Mouse (Mus musculus): ENCODE results near the gene Fsip1. TPM values are rescaled to one million over a fixed set of nuclear protein-coding genes. Genes with fewer than 3 reads are reported as not detected.
A peak's percentile ranks its signal among the peaks of the same experiment; 100 is the strongest.

Fsip1 gene
- total RNA-seq, 2 experiments from 2014 or later = 0.07 TPM; not detected in 1

DNA sequence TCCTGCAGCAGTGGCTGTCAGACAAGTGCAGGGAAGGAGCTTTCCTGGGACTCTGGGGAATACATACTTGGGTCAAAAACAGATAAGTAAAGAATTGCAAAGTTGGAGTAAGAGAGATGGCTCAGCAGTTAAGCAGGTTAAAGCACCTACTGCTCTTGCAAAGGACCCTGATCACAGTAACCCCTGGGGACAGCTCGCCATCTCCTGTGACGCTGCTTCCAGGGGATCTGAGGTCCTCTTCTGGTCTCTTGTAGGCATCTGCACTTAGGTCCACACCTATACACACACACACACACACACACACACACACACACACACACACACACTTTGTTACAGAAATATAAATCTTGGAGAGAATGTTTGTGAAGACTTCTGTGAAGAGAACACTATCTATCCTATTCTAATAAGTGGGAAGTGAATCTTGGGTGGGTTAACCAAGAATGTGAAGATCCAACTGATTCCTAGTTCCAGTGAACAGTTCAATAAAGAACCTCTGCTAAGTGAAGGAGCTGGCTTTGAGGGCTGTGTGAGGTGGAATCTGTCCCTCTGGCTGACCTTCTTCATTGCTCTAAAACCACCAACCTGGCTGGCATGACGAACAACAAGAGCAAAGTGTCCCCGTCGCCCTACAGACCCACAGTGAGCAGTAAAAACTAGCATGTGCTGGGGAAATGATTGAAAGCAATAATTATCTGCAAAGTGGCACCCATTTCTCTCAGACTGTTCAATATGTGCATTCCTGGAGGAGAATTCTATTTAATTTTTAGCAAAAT lies 129.1 kb downstream of the Fsip1 start:
- no peak for ATAC-seq (ENCODE audit: poor library complexity, severe bottlenecking)

DNA sequence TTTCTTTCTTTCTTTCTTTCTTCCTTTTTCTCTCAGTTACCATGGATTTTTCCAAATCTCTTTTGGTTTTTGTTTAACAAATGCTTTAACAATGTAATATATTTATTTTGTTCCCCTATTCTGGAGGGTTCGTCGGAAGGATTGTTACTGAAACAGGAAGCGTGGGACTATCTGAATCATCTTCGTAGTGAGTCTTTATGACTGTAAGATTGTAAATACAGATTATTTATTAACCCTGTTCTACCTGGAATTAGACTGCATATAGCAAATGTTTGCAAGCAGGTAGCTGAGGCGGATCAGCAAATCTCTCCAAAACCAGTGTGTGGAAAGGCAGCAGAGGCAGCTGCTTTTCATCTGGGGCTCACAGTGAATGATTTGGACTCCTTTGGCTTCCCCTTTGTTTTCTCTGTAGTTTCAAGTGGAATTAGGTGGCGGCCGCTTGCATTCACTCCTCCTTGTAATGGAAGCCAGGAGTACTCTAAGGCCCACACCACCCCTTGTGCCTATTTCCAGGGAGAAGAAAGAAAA lies 130.8 kb downstream of the Fsip1 start:
- ATAC-seq (ENCODE audit: poor library complexity, severe bottlenecking) = no peak

DNA sequence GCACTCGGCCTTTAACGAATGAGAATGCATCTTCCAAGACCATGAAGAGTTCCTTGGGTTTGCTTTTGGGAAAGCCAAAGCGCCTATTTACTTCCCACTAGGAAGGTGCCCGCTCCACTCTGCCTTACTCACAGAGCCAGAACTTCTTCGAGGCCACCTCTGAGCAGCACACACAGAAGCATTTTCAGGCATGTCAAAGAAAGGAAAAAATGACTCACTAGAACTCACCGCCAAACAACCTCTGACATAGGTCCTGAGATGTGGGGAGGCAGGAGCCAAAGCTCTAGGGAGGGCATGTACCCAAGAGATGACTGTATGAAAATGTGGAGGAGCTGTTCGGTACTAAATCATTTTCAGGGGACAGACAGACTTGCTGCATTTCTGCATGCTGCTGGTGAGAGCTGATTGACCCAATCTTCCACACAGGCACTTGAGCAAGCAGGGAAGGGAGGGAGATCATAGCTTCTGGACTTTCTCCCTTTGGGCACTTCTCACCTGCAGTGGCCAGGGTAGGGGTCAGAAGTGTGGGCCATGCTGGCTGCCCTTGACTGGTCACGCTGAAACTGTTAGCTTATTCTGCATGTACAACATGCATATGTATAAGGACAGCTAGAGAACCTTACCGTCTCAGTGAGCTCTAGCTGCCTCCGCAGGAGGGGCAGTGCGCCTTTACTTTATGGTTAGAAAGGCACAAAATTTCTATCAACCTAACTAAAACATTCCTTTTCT lies 131.4 kb downstream of the Fsip1 start:
- ATAC-seq (ENCODE audit: poor library complexity, severe bottlenecking) = no peak

DNA sequence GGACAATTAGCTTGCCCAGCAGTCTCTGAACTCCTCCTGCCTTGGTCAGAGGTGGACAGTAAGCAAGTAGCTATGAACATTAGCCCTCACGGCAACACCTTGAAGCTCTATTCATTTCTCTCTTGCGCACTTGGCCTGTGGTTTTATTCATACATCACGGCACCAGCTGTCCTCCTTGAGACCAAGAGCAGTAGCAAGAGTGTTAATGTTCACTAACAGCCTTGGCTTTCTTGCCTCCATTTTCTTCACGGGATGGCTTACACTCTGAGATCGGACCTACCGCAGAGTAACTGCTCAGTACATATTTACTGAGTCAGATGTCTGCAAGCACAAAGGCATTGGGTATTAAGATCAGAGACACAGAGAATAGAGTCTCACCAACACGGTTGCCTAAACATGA lies 132.3 kb downstream of the Fsip1 start:
- ATAC-seq (ENCODE audit: poor library complexity, severe bottlenecking) = no peak

DNA sequence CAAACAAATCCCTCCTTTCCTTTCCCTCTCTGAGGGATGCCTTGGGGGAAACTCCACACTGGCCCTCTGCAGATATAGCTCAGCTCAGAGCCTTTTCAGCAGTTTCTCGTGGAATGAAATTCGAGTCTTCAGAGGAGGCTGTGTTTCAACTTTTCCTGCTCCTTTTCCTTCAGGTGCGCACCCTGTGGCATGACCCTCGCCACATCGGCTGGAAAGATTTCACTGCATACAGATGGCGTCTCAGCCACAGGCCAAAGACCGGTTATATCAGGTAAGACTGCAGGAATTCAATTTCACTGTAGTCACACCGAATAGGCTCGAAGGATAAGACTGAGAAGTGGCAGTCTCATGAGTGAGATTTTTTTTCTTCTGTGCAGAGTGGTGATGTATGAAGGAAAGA lies 133.0 kb downstream of the Fsip1 start:
- no peak for ATAC-seq (ENCODE audit: poor library complexity, severe bottlenecking)

DNA sequence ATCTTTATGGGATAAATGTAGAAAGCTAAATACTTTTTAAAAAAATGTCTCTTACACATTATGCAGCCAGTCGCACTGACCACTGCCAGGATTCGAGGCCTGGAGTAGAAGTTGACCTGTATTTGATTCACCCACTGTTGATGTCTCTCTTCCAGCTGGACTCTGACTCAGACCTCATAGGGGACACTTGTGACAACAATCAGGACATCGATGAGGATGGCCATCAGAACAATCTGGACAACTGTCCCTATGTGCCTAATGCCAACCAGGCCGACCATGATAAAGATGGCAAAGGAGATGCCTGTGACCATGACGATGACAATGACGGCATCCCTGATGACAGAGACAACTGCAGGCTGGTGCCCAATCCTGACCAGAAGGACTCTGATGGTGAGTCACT lies 134.5 kb downstream of the Fsip1 start:
- no peak for ATAC-seq (ENCODE audit: poor library complexity, severe bottlenecking)

DNA sequence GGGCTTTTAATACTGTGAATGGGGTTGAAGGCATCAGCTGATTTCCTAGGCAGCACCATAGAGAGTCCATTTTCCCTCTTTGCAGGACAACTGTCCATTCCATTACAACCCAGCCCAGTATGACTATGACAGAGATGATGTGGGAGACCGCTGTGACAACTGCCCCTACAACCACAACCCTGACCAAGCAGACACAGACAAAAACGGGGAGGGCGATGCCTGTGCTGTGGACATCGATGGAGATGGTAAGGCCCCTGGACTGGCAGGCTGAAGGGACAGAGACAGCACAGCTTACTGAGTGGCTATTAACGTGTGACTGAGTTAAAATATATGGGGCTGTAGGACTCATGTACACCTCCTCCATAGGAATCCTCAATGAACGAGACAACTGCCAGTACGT lies 136.0 kb downstream of the Fsip1 start:
- no peak for ATAC-seq (ENCODE audit: poor library complexity, severe bottlenecking)

DNA sequence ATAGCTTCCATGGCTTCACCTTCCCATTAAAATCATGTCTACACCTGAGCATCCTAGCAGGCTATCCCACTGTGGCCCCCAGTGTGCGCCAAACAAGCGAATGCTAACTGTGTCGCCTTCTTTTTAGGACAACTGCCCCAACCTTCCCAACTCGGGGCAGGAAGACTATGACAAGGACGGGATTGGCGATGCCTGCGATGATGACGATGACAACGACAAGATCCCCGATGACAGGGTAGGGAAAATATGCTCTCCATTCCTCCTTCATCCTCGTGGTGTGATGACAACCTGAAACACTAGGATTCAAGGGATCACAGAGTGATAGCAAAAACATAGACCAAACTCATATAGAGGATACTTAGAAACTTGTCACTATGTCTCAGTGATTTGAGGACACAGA lies 136.7 kb downstream of the Fsip1 start:
- ATAC-seq (ENCODE audit: poor library complexity, severe bottlenecking) = no peak

DNA sequence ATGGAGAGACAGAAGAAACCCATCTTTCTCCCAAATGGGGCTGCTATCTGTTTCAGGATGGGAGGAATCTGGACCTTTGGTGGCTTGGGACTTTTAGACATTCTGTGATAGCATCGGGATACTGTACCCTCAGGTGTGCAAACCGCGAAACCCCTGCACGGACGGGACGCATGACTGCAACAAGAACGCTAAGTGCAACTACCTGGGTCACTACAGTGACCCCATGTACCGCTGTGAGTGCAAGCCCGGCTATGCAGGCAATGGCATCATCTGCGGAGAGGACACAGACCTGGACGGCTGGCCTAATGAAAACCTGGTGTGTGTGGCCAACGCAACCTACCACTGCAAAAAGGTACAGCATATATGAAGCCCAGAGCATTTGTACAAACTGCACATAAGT lies 137.1 kb downstream of the Fsip1 start:
- ATAC-seq (ENCODE audit: poor library complexity, severe bottlenecking) = no peak

DNA sequence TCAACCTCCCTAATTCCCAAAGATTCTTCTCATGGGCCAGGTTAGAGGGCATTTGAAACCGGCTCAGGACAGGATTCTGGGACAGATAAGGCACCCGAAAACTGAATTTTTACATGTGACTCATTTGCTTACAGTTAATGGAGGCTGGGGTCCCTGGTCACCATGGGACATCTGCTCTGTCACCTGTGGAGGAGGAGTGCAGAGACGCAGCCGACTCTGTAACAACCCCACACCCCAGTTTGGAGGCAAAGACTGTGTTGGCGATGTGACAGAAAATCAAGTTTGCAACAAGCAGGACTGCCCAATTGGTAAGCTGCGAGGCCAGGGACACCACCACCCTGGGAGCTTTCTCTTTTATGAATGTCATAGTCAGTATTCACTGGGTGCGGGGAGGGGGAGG lies 138.3 kb downstream of the Fsip1 start:
- ATAC-seq (ENCODE audit: poor library complexity, severe bottlenecking) = no peak

DNA sequence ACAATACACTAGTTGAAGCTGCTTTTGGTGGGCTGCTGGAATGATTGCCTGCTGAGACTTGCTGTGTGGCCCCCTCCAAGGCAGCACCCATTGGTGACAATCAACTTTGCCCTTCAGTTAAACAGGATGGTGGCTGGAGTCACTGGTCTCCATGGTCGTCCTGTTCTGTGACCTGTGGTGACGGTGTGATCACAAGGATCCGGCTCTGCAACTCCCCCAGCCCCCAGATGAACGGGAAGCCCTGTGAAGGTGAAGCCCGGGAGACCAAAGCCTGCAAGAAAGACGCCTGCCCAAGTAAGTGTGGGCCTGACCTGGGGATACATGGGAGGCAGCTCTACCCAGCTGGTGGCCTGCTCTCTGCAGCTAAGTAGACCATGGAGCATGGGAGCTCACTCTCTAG lies 138.7 kb downstream of the Fsip1 start:
- no peak for ATAC-seq (ENCODE audit: poor library complexity, severe bottlenecking)

DNA sequence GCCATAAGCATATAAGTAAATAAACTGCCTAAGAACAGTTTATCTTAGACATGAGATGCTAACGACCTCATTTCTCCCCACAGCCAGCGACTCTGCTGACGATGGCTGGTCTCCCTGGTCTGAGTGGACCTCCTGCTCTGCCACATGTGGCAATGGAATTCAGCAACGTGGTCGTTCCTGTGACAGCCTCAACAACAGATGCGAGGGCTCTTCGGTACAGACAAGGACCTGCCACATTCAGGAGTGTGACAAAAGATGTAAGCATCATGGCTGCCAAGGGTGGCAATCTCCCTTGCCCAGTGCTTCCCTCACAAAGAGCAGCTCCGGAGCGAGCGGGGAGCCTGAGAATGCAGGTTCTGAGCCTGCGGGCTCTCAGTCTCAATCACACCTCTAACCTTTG lies 139.4 kb downstream of the Fsip1 start:
- no peak for ATAC-seq (ENCODE audit: poor library complexity, severe bottlenecking)

DNA sequence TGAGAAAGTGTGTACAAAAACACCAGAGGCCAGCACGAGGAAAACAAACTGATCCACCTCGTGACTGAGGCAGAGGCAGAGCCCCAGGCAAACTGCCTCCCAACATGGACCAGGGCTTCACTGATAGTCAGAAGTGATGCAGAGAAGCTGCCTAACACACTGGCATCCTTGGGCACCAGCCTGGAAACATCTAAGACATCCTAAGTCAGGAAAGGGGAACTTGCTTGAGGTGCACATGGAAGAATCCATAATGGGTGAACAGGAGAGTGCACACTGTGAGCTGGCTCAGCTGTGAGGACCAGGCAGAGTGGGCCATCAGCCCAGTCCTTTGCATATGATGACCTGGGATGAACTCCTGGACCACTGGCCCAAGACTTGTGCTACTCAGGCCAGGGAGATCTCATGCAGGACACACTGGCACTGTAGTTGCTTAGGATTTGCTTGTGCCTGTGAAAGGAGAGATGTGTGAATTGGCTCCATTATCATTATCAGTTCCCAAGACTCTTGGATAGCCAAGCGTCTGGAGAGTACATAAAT lies 139.9 kb downstream of the Fsip1 start:
- ATAC-seq (ENCODE audit: poor library complexity, severe bottlenecking) = no peak

DNA sequence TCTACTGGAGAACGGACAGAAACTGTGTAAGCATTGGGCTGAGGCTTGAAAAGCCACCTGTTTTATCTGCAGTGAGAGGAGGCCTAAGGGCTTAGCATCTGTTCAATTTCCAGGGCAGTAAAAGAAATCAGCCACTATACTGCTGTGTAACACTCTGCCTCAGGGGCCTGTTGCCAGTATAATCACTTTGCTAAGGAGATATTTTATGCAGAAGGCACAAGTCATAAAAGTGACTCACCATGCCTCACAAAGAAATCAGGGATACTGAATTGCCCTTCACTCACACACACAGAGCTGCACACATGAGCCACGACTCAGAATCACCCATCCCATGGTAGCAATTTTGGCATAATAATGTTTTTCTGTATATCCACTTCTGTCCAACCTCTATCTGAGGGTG lies 140.6 kb downstream of the Fsip1 start:
- no peak for ATAC-seq (ENCODE audit: poor library complexity, severe bottlenecking)

DNA sequence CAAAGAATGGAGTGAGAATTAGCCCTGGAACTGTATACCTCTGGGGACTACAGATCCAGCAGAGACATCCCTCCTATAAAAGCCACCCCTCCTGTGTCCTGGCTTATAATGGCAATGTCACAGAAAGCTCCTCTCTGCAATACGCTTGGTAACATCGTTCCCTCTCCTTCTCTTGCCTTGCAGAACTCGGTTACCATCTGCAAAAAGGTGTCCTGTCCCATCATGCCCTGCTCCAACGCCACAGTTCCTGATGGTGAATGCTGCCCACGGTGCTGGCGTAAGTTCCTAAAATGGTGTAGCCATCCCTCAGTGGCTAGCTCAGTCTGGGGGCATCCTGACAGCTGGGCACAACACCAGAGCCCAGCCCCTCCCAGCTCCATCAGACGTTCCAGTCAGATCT lies 141.1 kb downstream of the Fsip1 start:
- no peak for ATAC-seq (ENCODE audit: poor library complexity, severe bottlenecking)

DNA sequence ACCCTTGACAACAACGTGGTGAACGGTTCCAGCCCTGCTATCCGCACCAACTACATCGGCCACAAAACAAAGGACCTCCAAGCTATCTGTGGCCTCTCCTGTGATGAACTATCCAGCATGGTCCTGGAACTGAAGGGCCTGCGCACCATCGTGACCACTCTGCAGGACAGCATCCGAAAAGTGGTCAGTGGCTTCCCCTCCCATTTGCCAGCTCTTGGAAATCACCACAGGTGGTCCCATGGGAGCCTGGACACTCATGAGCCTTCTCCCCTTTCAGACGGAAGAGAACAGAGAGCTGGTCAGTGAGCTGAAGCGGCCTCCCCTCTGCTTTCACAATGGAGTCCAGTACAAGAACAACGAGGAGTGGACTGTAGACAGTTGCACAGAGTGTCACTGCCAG lies 142.1 kb downstream of the Fsip1 start:
- no peak for ATAC-seq (ENCODE audit: poor library complexity, severe bottlenecking)

DNA sequence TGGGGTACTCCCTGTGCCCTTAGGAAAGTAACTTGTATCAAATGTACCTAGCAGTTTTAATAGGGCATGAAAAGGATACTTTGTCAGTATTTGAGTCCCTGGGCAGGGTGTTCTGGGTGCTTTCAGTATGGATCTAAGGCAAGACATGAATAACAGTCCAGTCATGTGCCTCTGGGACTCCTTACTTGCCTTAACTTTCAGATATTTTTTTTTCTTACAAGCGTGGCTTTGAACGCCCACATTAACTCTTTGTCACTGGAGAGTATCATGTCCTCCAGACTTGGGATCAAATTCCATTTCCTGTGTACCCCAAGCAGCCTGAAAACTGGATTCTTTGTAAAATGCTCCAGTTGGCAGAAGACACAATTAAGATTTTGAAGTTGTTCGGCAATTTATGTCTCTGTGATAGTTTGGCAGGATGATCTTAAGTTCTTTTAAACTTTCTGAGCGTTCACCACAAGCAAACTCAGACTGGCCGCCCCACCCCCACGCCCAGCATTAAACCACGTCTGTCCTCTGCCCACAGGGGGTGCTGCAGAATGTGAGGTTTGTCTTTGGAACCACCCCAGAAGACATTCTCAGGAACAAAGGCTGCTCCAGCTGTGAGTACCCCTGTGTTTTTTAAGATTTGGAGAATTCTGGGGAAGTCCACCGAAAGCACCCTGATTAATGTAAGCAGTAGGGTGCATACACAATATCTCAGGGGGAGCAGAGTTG lies 142.8 kb downstream of the Fsip1 start:
- ATAC-seq (ENCODE audit: poor library complexity, severe bottlenecking) = no peak

DNA sequence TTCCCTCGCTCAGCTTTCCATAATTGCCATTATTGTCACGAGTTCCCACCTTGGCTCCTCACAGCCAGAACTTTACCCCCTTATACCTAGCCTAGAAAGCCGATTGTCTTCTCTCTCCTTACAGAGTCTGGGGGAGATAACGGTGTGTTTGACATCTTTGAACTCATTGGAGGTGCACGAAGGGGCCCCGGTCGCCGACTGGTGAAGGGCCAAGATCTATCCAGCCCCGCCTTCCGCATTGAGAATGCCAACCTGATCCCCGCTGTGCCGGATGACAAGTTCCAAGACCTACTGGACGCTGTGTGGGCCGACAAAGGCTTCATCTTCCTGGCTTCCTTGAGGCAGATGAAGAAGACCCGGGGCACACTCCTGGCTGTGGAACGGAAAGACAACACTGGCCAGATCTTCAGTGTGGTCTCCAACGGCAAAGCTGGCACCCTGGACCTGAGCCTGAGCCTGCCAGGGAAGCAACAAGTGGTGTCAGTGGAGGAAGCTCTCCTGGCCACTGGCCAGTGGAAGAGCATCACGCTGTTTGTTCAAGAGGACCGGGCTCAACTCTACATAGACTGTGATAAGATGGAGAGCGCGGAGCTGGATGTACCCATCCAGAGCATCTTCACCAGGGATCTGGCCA lies 143.8 kb downstream of the Fsip1 start:
- no peak for ATAC-seq (ENCODE audit: poor library complexity, severe bottlenecking)

DNA sequence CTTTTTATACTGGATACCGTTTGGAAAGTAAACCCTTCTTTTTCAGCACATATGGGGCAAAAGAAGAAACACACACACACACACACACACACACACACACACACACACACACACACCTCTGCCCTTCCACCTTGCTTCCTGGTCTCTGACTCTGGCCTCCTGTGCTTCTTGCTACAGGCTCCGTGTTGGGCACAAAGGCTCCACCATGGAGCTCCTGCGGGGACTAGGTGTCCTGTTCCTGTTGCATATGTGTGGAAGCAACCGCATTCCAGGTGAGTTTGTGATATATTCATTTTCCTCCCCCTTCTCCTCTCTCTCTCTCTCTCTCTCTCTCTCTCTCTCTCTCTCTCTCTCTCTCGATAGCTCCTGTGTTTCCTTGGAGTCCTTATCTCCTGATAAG lies 144.3 kb downstream of the Fsip1 start:
- ATAC-seq (ENCODE audit: poor library complexity, severe bottlenecking) = no peak

DNA sequence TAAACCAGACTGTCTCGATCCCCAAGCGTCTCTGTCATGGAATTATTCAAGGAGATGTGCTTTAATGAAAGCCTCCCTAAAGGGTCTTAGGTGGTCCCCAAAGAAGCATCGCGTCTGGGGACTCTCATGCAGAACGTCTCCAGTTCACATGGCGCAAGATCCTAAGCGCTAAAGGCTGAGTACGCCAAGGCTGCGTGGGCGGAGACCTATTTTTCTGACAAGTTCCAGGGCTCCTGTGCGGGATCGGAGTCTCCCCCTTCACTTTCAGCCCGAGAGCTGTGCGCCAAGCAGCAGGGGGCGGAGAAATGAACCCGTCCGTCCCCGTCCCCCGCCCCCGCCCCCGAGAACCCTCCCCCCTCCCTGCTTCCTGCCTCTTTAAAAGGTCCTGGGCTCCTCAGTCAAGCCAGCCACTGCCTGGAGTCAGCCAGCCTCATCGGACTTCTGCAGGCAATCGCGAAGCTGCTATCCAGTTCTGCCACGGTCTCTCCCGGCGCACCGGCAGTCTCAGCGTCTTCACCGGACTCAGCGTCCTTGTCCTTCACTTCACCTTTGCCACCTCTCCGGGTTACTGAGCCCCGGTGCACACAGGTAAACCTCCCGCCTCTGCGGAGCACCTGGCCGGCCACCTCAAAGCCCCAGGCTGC lies 145.2 kb downstream of the Fsip1 start, which contains the start of gene Thbs1:
Gene Thbs1 (plus strand): TSS at position 389 of the 644 bp plus-strand sequence.
- peak; percentile 69 for ATAC-seq (ENCODE audit: poor library complexity, severe bottlenecking)

All from megakaryocyte, adult 5-6 weeks (primary cell).